Mouse (Mus musculus): ENCODE results near the gene Zmym5. TPM values are rescaled to one million over a fixed set of nuclear protein-coding genes. Genes with fewer than 3 reads are reported as not detected.
A peak's percentile ranks its signal among the peaks of the same experiment; 100 is the strongest.
"Not testable (repeated sequence)": the region's sequence is repeated elsewhere in the genome, so short reads cannot be mapped to it uniquely, and the experiment has no call there.

Zmym5 gene
- polyA plus RNA-seq, 1 experiment from 2014 or later: 29.9 TPM

DNA sequence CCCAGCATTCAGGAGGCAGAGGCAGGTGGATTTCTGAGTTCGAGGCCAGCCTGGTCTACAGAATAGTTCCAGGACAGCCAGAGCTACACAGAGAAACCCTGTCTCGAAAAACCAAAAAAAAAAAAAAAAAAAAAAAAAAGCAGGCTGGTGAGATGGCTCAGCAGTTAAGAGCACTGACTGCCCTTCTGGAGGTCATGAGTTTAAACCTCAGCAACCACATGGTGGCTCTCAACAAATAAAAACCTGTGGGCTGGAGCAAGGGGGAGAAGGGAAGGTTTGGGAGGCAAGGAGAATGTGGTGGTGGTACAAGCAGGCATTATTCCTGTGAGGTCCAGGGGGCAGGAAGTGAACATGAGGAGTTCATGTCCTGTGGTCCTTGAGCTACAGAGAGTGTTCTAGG lies 45.1 kb downstream of the Zmym5 start:
- H3K27ac ChIP-seq (replicated peaks); H3K9me3 ChIP-seq; ATAC-seq (ENCODE audit: low FRiP score, low read depth); H3K9ac ChIP-seq; H3K4me2 ChIP-seq; H3K27me3 ChIP-seq; H3K4me1 ChIP-seq (replicated peaks); H3K4me3 ChIP-seq: not testable (repeated sequence)
- WGBS: 88% methylated on average over 2 of the region's 2 CpGs
- peaks cover 17% of the 10 kb centered on the region for H3K36me3 ChIP-seq

DNA sequence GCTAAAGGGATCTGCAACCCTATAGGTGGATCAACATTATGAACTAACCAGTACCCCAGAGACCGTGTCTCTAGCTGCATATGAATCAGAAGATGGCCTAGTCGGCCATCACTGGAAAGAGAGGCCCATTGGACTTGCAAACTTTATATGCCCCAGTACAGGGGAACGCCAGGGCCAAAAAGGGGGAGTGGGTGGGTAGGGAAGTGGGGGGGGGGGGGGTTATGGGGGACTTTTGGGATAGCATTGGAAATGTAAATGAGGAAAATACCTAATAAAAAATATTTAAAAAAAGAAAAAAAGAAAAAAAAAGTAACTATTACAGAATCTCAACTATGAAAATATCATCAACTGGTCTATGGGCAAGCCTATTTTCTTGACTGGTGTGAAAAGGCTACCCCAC lies 46.4 kb downstream of the Zmym5 start:
- H3K4me3 ChIP-seq; H3K4me1 ChIP-seq (replicated peaks); H3K27ac ChIP-seq (replicated peaks); H3K4me2 ChIP-seq; H3K27me3 ChIP-seq; H3K9ac ChIP-seq; H3K9me3 ChIP-seq: not testable (repeated sequence)
- 91% methylated on average over 3 of the region's 3 CpGs for WGBS
- peak; percentile 66; the same call in 1 of the 2 replicates for ATAC-seq (ENCODE audit: low FRiP score, low read depth)
- H3K36me3 ChIP-seq: peaks cover 20% of the 10 kb centered on the region

DNA sequence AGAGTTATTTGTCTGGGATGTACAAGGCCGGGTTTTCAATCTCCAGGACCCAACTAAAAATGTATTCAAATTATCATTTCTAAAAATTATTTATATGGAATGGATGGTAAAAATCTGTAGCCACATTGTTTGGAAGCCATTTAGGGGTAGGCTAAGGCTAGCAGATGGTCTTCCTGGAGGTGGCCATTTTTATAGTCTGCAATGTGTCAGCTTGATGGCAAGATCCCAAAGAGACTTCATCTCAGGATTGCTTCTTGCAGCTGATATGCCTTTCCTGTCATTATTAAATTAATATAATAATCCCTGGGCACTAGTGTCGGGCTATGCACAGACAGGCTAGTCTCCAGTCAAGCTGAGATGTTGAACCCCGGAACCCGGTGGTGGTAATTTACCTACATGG lies 60.2 kb downstream of the Zmym5 start:
- ATAC-seq (ENCODE audit: low FRiP score, low read depth): no peak
- H3K9me3 ChIP-seq: no peaks in the 10 kb centered on the region
- peaks cover 38% of the 10 kb centered on the region for H3K36me3 ChIP-seq
- H3K27me3 ChIP-seq: no peaks in the 10 kb centered on the region
- H3K4me3 ChIP-seq: no peak overlapping the region
- H3K27ac ChIP-seq (replicated peaks): no peak overlapping the region
- no peak overlapping the region for H3K9ac ChIP-seq
- no peaks in the 10 kb centered on the region for H3K4me1 ChIP-seq (replicated peaks)
- H3K4me2 ChIP-seq: no peak overlapping the region
- 81% methylated on average over 4 of the region's 4 CpGs for WGBS

Other genes starting within 250 kb of the Zmym5 start
- 5.3 and 6.9 TPM in 2 replicates for gene Cenpj, start 236.3 kb downstream of the Zmym5 start, polyA plus RNA-seq (2015; fragmentation: Nextera tagmentation; extraction: Ambion mirVana)
- gene Parp4, start 236.1 kb downstream of the Zmym5 start, polyA plus RNA-seq (2015; fragmentation: Nextera tagmentation; extraction: Ambion mirVana): 1.3 and 1.7 TPM in 2 replicates
- gene Mphosph8, start 143.5 kb downstream of the Zmym5 start, polyA plus RNA-seq (2015; fragmentation: Nextera tagmentation; extraction: Ambion mirVana): 35.8 and 42.4 TPM in 2 replicates
- 35.3 and 38.9 TPM in 2 replicates for gene Pspc1, start 33.4 kb downstream of the Zmym5 start, polyA plus RNA-seq (2015; fragmentation: Nextera tagmentation; extraction: Ambion mirVana)
- gene Zmym2, start 74.9 kb upstream of the Zmym5 start, polyA plus RNA-seq (2015; fragmentation: Nextera tagmentation; extraction: Ambion mirVana): 47.5 and 56.7 TPM in 2 replicates
- gene Gja3, start 246.4 kb upstream of the Zmym5 start, polyA plus RNA-seq (2015; fragmentation: Nextera tagmentation; extraction: Ambion mirVana): 0.21 and 0.90 TPM in 2 replicates